Mouse (Mus musculus): Measurements from ENCODE around the gene Aff3.

GRCm38 (mm10) chr1:38683158-38683721 is 18.5 kb upstream of the Aff3 start:
- TF ChIP-seq CTCF (IDR thresholded peaks at IDR 0.05) (no peak), POLR2A (IDR thresholded peaks at IDR 0.05; ENCODE audit: insufficient read depth, low read depth, low read length) (no peak)
